Mouse (Mus musculus) adrenal gland, postnatal 10 days (tissue): ENCODE results near the gene Mecp2. TPM values are rescaled to one million over a fixed set of nuclear protein-coding genes. Genes with fewer than 3 reads are reported as not detected.

Source experiments
- DNase-seq: peaks from one replicate; pipeline ENCODE4 v3.0.0; 2021; ENCODE audit warnings: mixed read lengths
- microRNA-seq: library from miRNA; unstranded; fragments of <30 nt; microRNA quantifications from one replicate; pipeline ENCODE4 v1.2.0, GENCODE M21; 2021
- total RNA-seq, 2 experiments: library from RNA; stranded (reverse); gene quantifications; 2 replicates each; pipeline ENCODE4 v1.2.3; 2021

Mecp2 gene
- total RNA-seq, 2 experiments from 2014 or later, result 30.1 to 34.9 TPM

DNA sequence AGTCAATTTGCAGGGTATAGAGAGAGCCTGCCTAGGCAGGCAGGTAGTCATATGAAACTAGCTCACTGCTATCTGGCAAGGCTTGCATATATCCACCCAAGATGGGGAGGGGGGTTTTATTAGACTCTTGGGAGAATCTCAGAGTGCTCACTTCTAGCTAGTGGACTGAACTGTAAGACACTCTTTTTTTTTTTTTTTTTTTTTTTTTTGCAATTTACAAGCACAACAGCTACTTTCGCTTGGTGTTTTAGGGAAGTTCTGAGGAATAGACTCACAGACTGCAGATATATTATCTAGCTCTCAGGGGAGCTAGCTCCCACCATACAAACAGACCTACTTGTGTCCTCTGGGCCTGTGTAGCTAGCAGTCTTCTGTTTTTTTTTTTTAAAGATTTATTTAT lies 120.6 kb downstream of the Mecp2 start:
- DNase-seq, result no peak

- no peak for DNase-seq
Measured at GRCm38 (mm10) chrX:74008063-74008462, 127.1 kb downstream of the Mecp2 start.

GRCm38 (mm10) chrX:74006401-74006800 lies 128.8 kb downstream of the Mecp2 start:
- no peak for DNase-seq

- DNase-seq, result no peak
Measured at GRCm38 (mm10) chrX:74003644-74004043, 131.5 kb downstream of the Mecp2 start.

DNA sequence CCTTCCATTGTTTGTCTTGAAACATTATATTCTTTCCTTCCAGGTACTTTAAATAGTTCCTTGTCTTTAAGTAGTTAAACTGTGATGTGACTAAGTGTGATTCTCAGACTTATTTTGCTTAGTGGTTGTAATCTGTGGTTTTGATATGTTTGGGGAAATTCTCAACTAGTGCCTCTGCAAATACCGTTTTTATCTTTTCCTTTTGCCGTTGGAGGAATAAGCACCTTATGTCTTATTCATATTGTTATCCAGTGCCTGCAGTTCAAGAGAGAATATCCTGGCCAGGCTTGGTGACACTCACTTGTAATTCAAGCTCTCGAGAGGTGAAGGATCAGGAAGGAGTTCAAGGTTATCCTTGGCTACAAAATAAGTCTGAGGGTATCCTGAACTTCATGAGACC lies 134.1 kb downstream of the Mecp2 start:
- DNase-seq, result no peak

DNA sequence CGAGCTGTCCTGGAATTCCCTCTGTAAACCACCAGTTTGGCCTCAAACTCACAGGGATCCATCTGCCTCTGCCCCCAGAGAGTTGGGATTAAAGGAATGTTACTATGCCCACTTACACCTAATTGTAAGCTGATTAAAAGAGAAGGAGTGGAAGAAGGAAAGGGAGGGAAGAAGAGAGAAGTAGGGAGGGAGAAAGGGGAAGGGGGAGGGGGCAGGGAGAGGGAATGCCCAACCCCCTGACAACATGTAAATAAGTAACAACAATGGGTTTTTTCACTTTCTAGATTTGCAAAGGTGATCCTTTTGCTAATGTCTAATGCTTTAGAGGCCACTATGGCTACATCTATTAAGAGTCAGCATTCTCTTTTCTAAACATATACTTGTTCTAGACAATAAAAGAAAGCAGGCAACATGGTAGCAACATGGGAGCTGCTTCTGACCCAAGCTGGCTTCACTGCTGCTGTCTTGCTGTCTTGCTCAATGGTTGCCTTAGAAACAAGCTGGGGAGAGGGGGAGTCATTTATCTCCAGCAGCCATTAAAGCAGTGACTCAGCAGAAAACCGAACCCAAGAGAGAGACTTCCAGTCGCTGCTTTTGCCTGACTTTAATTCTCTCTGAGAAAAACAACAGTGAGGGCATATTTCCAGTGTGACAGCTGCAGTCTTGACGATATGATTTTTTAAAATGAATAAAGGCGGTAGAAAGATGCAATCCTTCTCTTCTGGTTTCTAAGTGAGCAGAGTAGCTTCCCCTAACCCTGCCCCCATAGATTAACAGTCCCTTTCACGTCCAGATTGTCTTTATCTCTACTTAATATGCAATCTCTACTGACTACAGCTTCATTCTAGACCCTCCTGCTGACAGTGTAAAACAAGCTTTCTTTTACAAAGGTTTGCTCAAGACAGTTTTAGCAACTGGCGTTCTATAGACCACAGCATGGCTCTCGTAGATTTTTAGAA lies 136.0 kb downstream of the Mecp2 start:
- DNase-seq, result peak; percentile 47

DNA sequence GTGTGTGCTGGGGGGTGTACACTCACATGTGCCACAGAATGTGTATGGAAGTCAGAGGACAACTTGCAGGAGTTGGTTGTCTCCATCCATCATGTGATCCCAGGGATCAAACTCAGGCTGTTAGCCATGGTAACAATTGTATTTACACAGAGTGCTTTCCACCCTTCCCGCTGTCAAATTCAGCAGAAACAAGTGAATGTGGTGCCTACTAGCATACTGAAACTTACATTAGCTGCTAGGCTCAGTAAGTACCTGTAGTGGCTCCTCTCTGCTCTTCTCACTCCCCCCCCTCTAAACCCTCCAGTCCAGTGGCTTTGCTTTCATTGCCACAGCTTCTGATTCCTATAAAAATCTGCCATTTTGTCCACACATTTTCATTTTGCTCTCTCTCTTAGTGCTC lies 157.4 kb downstream of the Mecp2 start:
- no peak for DNase-seq

Small RNAs within 50 kb of the gene (microRNA-seq; reads per million reads assigned to microRNA genes)
- gene Mir5132 (11.1 reads per million, percentile 19 among the genes with 10 or more reads in this experiment), gene Mir718 (not detected)

Other genes with a start within 250 kb of the Mecp2 start
- not detected for gene Avpr2, start 243.3 kb downstream of the Mecp2 start, total RNA-seq
- gene L1cam, start 239.3 kb downstream of the Mecp2 start, total RNA-seq, result 10 to 100 TPM in 1 of 2 experiments, 1 to 10 TPM in 1; 9.9 to 24.7 TPM
- gene Arhgap4, start 213.5 kb downstream of the Mecp2 start, total RNA-seq, result 1 to 10 TPM; 7.9 to 9.2 TPM
- gene Naa10, start 213.4 kb downstream of the Mecp2 start, total RNA-seq, result 10 to 100 TPM; 86.5 to 99.0 TPM
- gene Renbp, start 204.5 kb downstream of the Mecp2 start, total RNA-seq, result 10 to 100 TPM; 17.4 to 19.2 TPM
- 10 to 100 TPM; 51.0 to 74.9 TPM for gene Hcfc1, start 169.0 kb downstream of the Mecp2 start, total RNA-seq
- gene Irak1, start 111.4 kb downstream of the Mecp2 start, total RNA-seq, result 10 to 100 TPM; 82.2 to 96.8 TPM
- not detected for gene Opn1mw, start 7.9 kb downstream of the Mecp2 start, total RNA-seq
- gene Tex28, start 32.5 kb upstream of the Mecp2 start, total RNA-seq, result not detected
- not detected for gene Tktl1, start 41.9 kb upstream of the Mecp2 start, total RNA-seq
- gene Flna, start 114.5 kb upstream of the Mecp2 start, total RNA-seq, result 100 to 1,000 TPM; 151 to 183 TPM
- gene Emd, start 119.3 kb upstream of the Mecp2 start, total RNA-seq, result 10 to 100 TPM; 38.0 to 45.0 TPM
- gene Rpl10, start 135.4 kb upstream of the Mecp2 start, total RNA-seq, result 100 to 1,000 TPM; 377 to 392 TPM
- 10 to 100 TPM; 57.6 to 90.8 TPM for gene Taz, start 146.5 kb upstream of the Mecp2 start, total RNA-seq
- 10 to 100 TPM; 10.5 to 19.1 TPM for gene Dnase1l1, start 147.0 kb upstream of the Mecp2 start, total RNA-seq
- gene Atp6ap1, start 161.7 kb upstream of the Mecp2 start, total RNA-seq, result 100 to 1,000 TPM; 121 to 125 TPM
- 100 to 1,000 TPM; 135 to 153 TPM for gene Gdi1, start 169.6 kb upstream of the Mecp2 start, total RNA-seq
- gene Fam50a, start 177.7 kb upstream of the Mecp2 start, total RNA-seq, result 10 to 100 TPM; 44.1 to 45.9 TPM
- gene Plxna3, start 193.7 kb upstream of the Mecp2 start, total RNA-seq, result 10 to 100 TPM in 1 of 2 experiments, 1 to 10 TPM in 1; 7.4 to 10.9 TPM
- gene Lage3, start 218.3 kb upstream of the Mecp2 start, total RNA-seq, result 10 to 100 TPM; 64.9 to 73.8 TPM
- gene Ubl4a, start 237.9 kb upstream of the Mecp2 start, total RNA-seq, result 10 to 100 TPM; 43.6 to 46.0 TPM
- gene Slc10a3, start 238.0 kb upstream of the Mecp2 start, total RNA-seq, result 10 to 100 TPM; 12.4 to 15.9 TPM